Mouse (Mus musculus): ENCODE results near the gene Dusp13.

Gene Dusp13

DNA sequence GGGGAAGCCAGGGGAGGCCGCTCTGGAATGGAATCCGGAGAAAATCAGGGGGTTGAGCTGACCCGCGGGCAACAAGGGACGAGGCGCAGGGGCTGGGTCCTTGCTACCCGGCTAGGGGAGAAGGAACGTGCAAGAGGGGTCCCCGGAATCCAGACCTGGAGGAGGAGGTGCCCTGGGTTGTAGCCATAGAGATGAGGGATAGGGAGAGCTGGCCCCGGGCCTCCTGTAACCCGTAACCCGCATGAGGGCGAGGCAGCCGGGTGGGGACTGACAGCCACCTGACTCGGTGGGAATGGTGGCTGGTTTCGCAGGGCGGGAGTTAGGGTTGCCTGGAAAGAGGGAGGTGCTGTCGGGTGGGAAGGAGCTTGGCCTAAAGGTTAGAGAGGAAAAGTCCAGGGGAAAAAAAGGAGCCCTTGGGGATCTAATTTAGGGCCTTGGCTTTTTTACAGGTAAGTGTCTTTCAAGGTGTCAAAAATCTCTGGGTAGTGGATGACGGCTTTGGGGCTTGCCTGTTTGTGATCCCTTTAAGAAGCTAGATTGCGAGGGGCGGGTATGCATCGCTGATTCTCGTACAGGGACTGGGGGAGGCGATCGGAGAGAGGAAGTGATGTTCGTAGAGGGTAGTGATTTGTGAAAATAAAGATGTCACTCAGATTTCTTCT is at the start of gene Dusp13:
Gene Dusp13, minus strand, starts transcription at position 301 of the 662 bp plus-strand sequence.
- DNase-seq (ENCODE audit: low spot score in 2 of 2) = peak; percentile 36 to 39

DNA sequence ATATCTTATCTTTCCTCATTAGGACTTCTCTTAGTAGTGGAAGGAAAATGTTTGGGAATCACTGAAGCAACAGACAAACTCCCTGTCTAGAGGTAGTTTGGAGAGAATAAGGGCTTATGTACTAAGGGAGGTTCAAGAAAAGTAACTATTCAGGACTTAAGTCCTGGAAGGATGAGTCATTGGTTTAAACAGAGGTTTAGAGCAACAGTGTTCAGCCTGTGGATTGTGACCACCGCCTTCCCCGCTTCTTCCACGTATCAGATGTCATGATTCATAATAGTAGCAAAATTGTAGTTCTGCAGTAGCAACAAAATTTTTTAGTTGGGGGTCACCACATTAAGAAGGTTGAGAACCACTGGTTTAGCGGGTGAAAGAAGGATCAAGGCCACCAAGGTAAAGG is 49.7 kb upstream of the Dusp13 start:
- no peak for DNase-seq (ENCODE audit: low spot score in 2 of 2)

- DNase-seq (ENCODE audit: low spot score in 2 of 2) = no peak
These were observed 41.3 kb upstream of the Dusp13 start for GRCm38 (mm10) chr14:21792250-21792649.

GRCm38 (mm10) chr14:21791722-21792121 is 40.7 kb upstream of the Dusp13 start:
- no peak for DNase-seq (ENCODE audit: low spot score in 2 of 2)

- no peak for DNase-seq (ENCODE audit: low spot score in 2 of 2)
These were observed 39.7 kb upstream of the Dusp13 start for GRCm38 (mm10) chr14:21790585-21791251.

- DNase-seq (ENCODE audit: low spot score in 2 of 2) = no peak
These were observed 37.1 kb upstream of the Dusp13 start for GRCm38 (mm10) chr14:21788121-21788520.

GRCm38 (mm10) chr14:21787374-21787773 is 36.4 kb upstream of the Dusp13 start:
- no peak for DNase-seq (ENCODE audit: low spot score in 2 of 2)

DNA sequence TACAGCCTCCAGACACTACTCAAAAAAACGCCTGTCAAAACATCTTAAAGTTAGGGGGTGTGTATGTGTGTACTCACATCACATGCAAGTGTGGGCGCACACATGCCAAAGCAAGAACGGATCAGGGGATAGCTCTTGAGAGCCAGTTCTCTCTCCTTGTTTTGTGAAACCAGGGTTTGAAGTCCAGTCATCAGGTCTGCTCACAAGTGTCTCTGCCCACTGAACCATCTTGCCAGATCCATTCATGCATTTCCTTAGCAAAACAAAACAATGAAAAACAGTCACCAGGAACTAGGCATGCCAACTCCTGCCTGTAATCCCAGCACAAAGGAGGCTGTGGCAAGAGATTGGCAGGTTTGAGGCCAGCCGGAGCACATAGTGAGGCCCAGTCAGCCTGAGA is 35.5 kb upstream of the Dusp13 start:
- DNase-seq (ENCODE audit: low spot score in 2 of 2) = no peak

DNA sequence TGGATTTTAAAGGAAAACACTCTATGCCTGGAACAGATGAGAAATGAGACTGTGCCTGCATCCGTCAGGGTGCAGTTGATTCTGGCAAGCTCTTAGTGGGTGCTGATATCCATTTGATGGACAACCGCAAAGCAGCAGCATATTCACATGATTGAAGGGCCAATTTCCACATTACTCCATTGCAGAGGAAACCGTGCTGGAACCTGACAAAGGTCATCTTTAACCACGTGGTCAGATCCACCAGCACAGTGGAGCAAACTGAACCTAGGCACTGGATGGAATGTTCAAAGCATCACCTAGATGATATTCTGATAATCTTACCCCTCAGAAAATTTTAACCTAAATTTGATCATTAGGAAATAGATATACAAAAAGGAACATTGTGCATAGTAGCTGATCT is 25.2 kb upstream of the Dusp13 start:
- DNase-seq (ENCODE audit: low spot score in 2 of 2) = no peak

DNA sequence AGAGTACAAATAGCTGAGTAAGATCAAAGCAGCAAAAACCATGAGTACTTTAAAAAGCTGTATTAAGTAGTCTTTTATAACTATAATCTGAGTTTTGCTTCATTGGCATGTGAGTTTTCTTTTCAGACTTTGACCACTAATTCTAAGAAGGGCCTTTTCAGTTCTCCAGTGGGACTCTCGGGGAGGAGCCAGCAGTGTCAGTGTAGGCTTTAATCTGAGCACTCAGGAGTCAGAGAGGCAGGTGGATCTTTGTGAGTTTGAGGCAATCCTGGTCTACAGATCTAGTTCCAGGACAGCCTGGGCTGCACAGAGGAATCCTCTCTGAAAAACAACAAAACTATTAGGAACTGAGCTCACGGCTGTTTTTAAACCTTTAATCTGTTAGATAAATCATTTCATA is 23.0 kb upstream of the Dusp13 start:
- no peak for DNase-seq (ENCODE audit: low spot score in 2 of 2)

GRCm38 (mm10) chr14:21772506-21773281 is 21.7 kb upstream of the Dusp13 start:
- no peak for DNase-seq (ENCODE audit: low spot score in 2 of 2)

- no peak for DNase-seq (ENCODE audit: low spot score in 2 of 2)
These were observed 15.5 kb upstream of the Dusp13 start for GRCm38 (mm10) chr14:21766398-21766958.

DNA sequence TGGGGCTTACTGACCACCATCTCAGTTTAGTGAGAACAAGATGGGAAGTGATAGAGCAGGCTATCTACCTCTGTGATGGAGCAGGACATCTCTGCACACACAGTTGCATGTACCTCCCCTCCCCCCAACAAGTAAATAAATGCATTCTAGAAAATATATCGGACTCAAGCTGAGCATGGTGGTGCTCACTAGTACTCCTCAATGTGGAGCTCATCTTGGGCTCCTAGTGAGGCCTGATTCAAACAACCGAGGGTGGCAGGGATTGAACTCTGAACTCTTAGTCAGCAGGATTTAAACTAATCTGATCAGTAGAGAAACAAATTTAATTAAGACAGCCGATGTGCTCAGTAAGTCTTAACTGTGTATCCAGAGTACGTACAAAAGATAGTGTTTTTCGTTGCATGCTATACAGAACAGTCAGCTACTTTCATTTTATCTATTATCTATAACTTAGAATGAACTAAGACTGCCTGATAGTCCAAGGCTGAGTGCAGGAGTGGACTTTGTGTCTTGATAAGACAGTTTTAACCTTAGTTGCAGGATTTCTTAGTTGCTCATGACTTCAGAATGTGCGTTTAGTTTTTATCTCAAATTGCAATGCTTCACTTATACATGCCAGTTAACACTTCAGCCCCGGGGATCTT is 14.9 kb upstream of the Dusp13 start:
- DNase-seq (ENCODE audit: low spot score in 2 of 2) = no peak

DNA sequence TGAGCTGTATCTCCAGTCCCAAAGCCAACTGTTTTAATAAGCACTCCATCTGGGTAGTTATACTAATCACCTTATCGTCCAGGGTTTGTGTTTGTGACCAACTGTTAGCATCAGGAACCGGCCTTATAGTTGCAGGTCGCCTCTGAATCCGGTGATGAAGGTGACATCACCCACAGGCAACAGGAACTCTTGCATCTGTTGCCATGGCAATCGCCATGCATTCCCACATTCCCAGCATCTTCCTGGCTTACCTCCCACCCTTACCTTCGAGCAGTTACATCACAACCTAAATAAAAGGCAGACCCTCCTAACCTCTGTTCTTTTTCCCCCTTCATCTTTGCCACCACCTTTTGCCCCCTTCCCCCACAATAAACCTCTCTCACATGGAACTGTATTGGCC is 13.7 kb upstream of the Dusp13 start:
- no peak for DNase-seq (ENCODE audit: low spot score in 2 of 2)

GRCm38 (mm10) chr14:21763736-21764135 is 12.8 kb upstream of the Dusp13 start:
- DNase-seq (ENCODE audit: low spot score in 2 of 2) = no peak

- DNase-seq (ENCODE audit: low spot score in 2 of 2) = no peak
These were observed 10.6 kb upstream of the Dusp13 start for GRCm38 (mm10) chr14:21761560-21761959.

DNA sequence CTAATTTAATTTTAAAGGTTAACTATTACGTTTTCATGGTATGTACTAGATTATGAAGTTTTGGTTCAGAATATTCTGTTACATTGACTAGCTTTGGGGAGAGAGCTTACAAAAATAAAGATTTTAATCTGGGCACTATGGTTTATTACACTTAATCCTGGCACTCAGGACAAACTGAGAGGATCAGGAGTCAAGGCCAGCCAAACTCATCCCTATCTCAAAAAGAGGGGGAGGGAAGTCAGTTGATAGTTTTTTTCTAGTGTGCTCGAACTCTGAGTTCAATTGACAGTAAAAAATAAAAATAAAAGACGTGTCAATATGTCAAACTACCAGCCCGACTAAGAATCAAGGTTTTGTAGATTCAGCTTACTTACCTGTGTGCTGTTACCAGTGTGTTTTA is 2.4 kb upstream of the Dusp13 start:
- no peak for DNase-seq (ENCODE audit: low spot score in 2 of 2)

DNA sequence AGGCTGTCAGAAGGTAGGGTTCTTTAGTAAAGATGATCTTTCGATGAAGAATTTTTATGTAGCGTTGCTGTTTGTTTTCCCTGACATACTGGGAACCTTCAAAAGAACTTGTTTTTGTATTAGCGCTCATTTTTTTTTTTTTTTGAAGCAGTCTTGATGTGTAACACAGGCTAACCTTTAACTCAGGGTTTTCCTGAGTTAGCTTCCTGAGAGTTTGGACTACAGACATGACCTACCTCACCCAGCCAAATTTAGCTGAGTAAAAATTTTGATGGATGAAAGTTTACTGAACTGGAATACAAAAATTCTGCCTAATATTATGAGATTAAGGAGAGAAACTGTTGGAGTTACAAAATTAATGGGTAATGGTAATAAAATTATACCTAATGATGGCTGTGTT is 1.4 kb upstream of the Dusp13 start:
- no peak for DNase-seq (ENCODE audit: low spot score in 2 of 2)

DNA sequence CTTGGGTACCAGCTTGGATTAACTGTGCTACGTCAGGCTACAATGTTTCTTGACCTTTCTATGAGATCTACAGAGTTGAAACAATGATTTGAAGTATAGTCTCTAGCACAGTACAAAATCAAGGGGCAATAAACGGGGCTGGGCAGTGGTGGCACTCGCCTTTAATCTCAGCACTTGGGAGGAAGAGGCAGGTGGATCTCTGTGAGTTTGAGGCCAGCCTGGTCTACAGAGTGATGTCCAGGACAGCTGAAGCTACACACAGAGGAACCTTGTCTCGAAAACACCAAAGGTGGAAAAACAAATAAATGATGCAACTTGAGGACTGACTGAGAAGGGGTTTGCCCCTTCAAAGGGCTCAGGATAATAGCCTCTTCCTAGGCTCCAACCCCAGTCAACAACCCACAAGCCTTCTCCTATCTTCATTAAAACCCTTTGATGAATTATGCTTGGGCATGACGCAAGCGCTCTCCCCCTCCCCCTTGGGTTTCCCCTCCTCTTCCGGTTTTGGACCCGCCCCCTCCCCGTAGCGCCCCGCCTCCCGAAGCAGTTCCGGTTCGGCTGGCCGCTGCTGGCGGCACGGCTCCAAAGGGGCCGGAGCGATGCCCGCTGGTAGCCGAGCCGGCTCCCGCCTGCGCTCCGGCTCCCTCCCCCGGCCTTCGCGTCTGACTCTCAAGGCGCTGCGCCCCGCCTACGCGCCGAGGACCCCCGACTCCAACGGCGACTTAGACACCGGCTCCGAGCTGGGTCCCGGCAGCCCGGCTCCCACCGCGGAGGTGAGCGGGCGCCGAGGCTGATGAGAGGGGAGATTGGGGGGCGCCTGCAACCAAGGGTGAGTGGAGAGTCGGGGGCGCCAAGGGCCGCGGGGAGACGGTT is 737 bp downstream of the Dusp13 start, which contains the start of gene Samd8:
Gene Samd8, plus strand, starts transcription at position 524 of the 873 bp plus-strand sequence.
- peak; percentile 66 to 81 for DNase-seq (ENCODE audit: low spot score in 2 of 2)

DNA sequence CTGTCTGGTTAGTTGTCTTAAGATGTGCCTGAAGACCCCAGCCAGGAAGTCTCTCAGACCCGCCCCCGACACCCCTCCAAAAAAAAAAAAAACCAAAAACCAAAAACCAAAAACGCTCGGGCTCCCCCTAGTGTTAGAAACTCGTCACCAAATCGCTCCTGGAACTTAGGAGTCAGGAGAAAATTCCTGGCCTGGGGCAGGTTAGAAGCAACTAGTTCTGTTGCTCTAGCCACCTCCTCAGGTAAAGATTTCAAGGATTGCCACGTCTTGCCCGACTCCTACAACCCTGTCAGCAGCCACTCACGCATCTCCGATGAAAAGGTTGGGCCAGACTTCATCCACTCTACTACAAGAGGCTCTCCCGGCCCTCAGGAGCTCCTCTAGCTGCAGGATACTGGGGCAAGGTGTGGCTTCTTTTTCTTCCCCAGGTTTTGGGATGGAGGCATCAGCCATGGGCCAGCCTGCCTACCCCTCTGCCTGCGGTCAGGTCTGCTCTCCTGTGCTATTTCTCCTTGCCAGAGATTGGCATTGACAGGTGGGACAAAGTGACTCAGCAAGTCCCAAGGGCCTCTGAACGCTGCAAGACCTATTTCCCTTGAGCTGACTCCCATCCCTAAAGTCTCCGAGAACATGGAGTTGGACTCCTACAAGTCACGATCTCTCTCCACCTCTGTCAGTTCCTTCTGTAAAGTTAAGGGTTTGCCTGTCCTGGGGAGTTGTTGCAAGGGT is 2.7 kb downstream of the Dusp13 start:
- peak in 1 of 2 experiments; percentile 38 for DNase-seq (ENCODE audit: low spot score in 2 of 2)

Data from thymus, postnatal 10 days (tissue).